Mouse (Mus musculus) G1E (cell line): ENCODE results near the gene Gm27021.

Experiments
- CTCF ChIP-seq: IDR thresholded peaks from 2 replicates; pipeline ENCODE4 v1.5.1; 2012; ENCODE audit warnings: low read depth, low read length, inconsistent platforms, mixed read lengths
- GATA1 ChIP-seq: IDR thresholded peaks from 2 replicates; pipeline ENCODE4 v1.6.1; 2012; ENCODE audit warnings: borderline replicate concordance, low read length, inconsistent platforms, mixed read lengths
- TAL1 ChIP-seq: conservative IDR thresholded peaks from 2 replicates; pipeline ENCODE4 v1.6.1; 2012; ENCODE audit warnings: low read depth, low read length, inconsistent platforms, mixed read lengths

DNA sequence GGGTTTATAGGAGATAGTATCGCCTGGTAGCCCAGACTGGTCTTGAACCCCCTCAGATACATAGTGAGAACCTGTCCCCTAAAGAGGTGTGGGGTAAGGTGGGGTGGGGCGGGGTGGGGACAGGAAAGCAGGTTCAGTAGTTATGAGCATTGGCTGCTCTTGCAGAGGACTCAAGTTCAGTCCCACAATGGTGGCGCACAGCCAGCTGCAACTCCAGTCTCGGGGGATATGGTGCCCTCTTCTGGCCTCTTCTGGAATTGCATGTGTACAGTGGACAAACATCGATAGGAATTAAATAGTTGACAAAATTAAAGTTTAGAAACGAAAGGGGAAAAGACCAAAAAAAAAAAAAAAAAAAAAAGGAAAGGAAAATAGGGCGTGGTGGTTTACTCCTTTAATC lies 68.4 kb downstream of the Gm27021 start:
- TF ChIP-seq CTCF (peak; percentile 83), GATA1 (no peak), TAL1 (no peak)
